Mouse (Mus musculus): ENCODE data around the gene Tns4.

The Tns4 gene

DNA sequence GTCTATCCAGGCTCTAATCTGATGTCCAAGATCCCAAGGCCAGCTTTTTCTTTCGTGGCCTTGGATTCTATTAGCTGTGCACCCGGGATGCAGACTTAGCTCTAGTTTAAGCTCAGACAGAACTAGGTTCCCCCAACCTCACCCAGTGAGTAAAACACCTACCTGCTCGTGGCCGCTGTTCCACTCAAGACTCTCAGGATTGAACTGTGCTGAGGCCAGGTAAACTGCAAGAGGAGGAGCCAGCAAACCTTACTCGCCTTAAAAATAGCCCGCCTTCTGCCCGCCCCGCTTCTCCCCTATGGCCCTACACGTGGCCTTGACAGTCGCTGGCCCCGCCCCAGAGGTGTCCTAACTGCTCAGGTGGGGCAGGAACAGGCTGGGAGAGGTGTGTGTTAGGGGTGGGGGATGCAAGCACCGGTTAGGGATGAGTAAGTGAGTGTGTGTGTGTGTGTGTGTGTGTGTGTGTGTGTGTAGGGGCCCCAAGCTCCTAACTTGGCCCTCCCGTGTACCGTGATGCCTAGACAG, at the start of gene Tns4:
Tns4 (minus strand) TSS at position 230 of the 525 bp plus-strand sequence.
- no peak for DNase-seq (ENCODE audit: extremely low read depth, low read depth, low spot score)

- DNase-seq (ENCODE audit: extremely low read depth, low read depth, low spot score): no peak
Observed at GRCm38 (mm10) chr11:99137385-99137784, 48.3 kb upstream of the Tns4 start.

DNA sequence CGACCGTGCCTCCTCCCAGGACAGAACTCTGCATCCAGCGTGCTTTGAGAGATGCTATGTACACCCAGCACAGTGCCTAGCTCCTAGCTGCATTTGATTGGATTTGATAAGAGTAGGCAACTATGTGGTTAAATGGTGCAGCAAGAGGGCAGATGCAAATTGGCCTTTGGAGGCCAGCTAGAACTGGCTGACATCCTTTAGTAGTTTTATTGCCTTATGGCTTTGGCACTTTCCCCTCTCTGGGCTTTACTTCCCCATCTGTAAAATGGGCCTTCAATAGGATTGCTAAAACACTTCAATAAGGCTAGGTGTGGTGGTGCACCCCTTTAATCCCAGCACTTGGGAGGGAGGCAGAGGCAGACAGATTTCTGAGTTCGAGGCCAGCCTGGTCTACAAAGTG, 47.9 kb upstream of the Tns4 start:
- no peak for DNase-seq (ENCODE audit: extremely low read depth, low read depth, low spot score)

- DNase-seq (ENCODE audit: extremely low read depth, low read depth, low spot score): no peak
Observed at GRCm38 (mm10) chr11:99136361-99136760, 47.3 kb upstream of the Tns4 start.

- no peak for DNase-seq (ENCODE audit: extremely low read depth, low read depth, low spot score)
Observed at GRCm38 (mm10) chr11:99135047-99135440, 45.9 kb upstream of the Tns4 start.

DNA sequence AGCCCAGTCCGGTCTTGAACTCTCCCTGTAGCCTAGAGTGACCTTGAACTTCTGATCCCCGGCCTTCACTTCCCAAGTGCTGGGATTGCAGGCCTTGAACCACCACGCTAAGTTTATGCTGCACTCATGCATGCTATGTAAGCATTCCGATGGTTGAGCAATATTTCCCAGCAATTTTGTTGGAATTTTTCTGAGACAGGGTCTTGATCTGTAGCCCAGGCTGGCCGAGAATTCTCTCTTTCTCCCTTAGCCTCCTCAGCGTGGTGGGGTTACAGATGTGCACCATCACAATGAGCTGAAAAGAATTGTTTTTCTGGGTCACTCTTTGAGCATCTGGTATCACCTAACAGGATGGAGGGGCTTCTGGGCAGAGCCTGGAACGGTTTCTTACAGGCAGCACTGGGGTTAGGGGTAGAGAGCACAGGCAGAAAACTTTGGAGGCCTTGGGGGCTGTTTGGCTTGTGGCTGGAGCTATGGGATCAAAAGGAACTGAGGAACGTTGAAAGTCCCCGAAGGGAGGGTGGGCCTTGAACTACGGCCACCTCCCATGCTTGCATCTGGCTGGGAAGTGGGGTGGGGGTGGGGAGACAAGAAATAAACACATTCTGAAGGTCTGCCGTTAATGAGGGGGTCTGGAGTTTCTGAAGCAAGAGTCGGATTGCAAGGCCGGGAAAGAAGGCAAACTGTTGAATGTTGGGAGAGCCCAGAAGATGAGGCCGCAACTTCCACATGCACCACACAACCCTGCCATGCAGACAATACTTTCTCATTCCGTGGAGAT, 45.4 kb upstream of the Tns4 start:
- no peak for DNase-seq (ENCODE audit: extremely low read depth, low read depth, low spot score)

DNA sequence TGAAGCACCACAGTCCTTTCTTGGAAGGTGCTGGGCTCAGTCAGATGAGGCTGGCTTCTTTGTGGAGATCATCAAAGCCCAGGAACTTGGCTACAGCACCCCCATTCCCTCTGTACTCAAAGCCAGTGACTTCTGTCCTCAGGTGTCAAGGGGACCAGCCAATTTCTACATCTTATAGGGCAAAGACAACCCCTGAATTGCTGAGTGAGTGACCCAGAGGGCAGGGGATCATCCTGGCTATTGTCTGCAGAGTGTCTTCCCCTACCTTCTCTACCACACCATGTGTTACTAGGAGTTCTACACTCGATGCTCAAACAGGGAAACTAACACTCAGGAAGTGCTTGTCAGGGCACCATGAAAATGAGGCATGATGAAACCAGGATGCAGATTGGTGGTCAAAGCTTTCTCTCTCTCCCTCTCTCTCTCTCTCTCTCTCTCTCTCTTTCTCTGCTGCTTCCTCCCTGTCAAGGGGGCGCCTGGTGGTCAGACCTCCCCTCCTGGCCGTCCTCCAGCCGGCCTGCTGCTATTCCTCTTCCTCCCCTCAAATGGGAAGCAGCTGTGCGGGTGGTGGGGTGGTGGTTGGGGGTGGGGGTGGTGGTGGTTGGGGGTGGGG, 44.3 kb upstream of the Tns4 start:
- no peak for DNase-seq (ENCODE audit: extremely low read depth, low read depth, low spot score)

- DNase-seq (ENCODE audit: extremely low read depth, low read depth, low spot score): no peak
Observed at GRCm38 (mm10) chr11:99132091-99132730, 43.1 kb upstream of the Tns4 start.

- DNase-seq (ENCODE audit: extremely low read depth, low read depth, low spot score): no peak
Observed at GRCm38 (mm10) chr11:99131463-99131840, 42.3 kb upstream of the Tns4 start.

GRCm38 (mm10) chr11:99130736-99131462, 41.8 kb upstream of the Tns4 start:
- no peak for DNase-seq (ENCODE audit: extremely low read depth, low read depth, low spot score)

GRCm38 (mm10) chr11:99129287-99129686, 40.2 kb upstream of the Tns4 start:
- DNase-seq (ENCODE audit: extremely low read depth, low read depth, low spot score): no peak

DNA sequence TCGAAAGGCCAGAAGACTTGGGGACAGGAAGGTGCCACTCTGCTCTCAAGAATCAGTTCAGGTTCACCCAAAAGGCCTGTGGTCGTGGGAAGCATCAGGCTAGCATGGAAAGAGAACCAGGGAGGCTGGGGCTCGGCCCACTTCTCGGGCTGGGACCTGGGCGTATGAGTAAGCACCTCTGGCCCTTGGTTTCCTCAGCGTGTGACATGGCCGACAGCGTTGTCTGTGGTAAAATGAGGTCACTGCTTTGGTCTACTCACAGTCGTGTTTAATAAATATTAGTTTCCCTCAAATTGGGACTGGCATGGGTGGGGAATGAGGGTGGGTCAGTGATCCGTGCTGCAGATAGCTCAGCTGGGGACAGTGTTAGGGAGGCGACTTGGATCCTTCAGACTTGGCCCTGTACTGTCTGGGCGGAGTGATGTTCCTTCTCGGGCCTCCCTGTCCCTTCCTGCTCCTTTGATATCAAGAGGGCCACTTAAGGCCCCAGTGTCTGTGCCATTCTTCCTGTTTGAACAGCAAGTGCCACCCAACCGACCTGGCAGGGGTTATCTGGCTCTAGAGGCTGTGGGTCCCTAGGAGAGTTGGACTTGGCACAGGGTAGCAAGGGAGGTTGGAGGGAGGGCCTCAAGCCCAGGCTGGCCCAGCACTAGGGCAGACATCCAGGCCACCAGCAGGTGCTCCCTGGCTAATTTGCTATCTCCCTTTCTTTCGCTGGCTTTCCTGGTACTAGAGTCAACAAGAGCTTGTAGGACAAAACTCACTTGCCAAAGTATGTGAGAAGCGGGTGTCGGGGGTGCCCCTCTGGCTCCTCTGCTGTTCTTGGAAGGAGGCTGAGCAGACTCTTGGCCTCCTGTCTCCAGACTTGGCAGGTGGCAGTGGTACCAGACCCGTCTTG, 38.9 kb upstream of the Tns4 start:
- no peak for DNase-seq (ENCODE audit: extremely low read depth, low read depth, low spot score)

- DNase-seq (ENCODE audit: extremely low read depth, low read depth, low spot score): no peak
Observed at GRCm38 (mm10) chr11:99126482-99127253, 37.6 kb upstream of the Tns4 start.

DNA sequence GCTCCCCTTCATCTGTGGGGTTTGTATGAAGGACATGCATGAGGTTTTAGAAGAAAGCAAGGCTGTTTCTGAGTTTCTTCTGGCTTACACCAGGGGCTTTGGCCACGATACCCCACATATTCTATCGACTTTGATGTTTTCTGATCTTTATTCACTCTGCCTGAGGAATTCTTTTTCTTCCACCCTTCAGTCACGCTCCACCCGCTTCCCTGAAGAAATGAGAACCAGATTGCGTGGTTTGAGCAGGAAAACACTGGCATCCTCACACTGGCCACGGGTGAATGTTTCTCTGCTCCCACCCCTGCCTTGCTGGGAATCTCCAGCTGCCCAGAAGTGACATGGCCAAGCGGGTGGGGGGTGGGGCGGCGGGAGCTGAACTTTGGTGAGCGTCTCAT, 35.5 kb upstream of the Tns4 start:
- no peak for DNase-seq (ENCODE audit: extremely low read depth, low read depth, low spot score)

GRCm38 (mm10) chr11:99123977-99124634, 35.0 kb upstream of the Tns4 start:
- DNase-seq (ENCODE audit: extremely low read depth, low read depth, low spot score): no peak

DNA sequence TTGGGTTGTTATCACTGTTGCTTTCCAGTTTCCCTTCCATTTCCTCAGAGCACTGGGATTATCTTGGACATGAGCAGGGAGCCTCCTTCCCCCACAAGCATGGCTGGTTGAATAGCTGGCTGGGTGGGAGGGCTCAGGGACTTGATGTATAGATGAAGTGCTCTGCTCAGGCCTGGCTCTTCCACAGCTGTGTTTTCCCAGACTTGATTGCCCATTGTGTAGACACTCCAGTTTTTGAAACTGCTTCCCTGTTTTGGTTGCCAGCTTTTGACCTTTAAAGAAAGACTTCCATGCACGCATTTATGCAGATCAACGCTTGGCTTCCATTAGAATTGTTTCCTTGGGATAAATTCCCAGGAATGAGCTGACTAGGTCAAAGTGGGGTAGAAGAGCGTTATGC, 33.6 kb upstream of the Tns4 start:
- DNase-seq (ENCODE audit: extremely low read depth, low read depth, low spot score): no peak

DNA sequence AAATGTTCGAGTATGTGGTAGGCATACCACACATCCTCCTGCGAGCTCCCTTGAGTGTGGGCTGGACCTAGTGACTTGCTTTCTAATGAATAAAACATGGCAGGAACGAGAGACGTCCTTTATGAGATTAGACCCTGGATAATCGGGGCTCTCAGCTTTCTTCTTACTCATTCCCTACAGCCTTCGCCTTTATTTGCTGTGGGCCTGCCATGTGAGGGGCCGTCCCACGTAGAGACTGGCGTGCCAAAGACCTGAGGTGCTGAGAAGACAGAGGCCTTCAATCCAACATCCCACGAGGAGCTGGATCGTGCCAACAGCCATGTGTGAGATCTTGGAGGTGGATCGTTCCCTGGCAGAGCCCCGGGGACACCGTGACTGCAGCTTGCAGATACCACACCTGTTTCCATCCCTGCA, 32.1 kb upstream of the Tns4 start:
- no peak for DNase-seq (ENCODE audit: extremely low read depth, low read depth, low spot score)

DNA sequence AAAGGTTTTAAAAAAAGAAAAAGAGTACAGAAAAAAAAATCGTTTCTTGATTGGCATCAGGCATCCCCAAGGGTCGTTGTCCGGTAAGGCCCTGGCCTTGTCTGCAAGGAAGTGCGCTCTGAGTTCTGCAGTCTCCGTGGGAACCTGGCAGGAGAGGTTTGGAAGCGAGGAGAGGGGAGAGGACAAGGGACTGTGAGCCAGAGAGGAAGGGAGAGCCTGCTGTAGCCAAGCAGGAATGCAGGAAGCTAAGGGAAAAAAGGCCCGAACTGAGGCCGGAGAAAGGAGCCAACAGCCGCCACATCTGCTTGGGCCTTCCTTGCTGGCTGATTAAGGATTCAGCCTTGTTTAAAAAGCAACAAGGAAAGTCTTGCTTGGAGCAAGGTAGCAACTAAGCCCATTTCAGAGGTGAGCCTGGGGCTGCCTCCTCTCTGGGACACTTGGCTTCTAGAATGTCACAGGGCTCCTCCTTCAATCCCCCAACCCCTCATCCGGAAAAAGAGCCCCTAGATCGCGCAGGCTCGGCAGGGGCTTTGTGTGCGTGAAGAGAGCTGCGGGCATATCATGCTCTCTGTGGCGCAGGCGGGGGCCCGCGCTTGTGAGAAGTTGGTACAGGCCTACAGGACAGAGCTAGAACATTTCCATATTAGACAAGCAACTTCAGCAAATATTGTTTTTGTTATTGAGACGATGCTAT, 31.6 kb upstream of the Tns4 start:
- DNase-seq (ENCODE audit: extremely low read depth, low read depth, low spot score): no peak

All from fat pad, adult 2 months (tissue).